Mouse (Mus musculus) hindbrain, embryonic 10.5 days (tissue): ENCODE results near the gene Vps11. TPM values are rescaled to one million over a fixed set of nuclear protein-coding genes. Genes with fewer than 3 reads are reported as not detected.
"Not testable (repeated sequence)": the region's sequence is repeated elsewhere in the genome, so short reads cannot be mapped to it uniquely, and the experiment has no call there.

ENCODE experiments used
- DNase-seq: peaks from one replicate; pipeline ENCODE4 v3.0.0-alpha.2; 2017; ENCODE audit warnings: low spot score
- H3K27ac ChIP-seq: fragments of 300-500 bp; sonication (generic); 2 replicates; pipeline ENCODE4 v1.5.1; 2016; ENCODE audit warnings: mild to moderate bottlenecking, moderate library complexity
- H3K27me3 ChIP-seq: fragments of 300-500 bp; sonication (generic); 2 replicates; pipeline ENCODE4 v1.6.1; 2016; ENCODE audit warnings: mild to moderate bottlenecking; ENCODE audit not compliant: poor library complexity, insufficient read depth, severe bottlenecking
- H3K36me3 ChIP-seq: fragments of 300-500 bp; sonication (generic); 2 replicates; pipeline ENCODE4 v1.6.1; 2016; ENCODE audit warnings: mild to moderate bottlenecking, moderate library complexity
- H3K4me1 ChIP-seq: fragments of 300-500 bp; sonication (generic); replicated peaks from 2 replicates; pipeline ENCODE4 v1.6.1; 2016; ENCODE audit warnings: mild to moderate bottlenecking
- H3K4me3 ChIP-seq: fragments of 300-500 bp; sonication (generic); 2 replicates; pipeline ENCODE4 v1.5.1; 2016; ENCODE audit warnings: mild to moderate bottlenecking, moderate library complexity
- H3K9me3 ChIP-seq: fragments of 300-500 bp; sonication (generic); 2 replicates; pipeline ENCODE4 v1.6.1; 2016; ENCODE audit warnings: mild to moderate bottlenecking, moderate library complexity
- WGBS: fragments of 180-500 bp; shearing (Covaris S2); methylation state at CpG from one replicate; pipeline ENCODE4 v1.1.7; 2016; 5-methylcytosine and 5-hydroxymethylcytosine counted together
- polyA plus RNA-seq: library from polyadenylated mRNA; unstranded; fragments of >200 nt; fragmentation: Nextera tagmentation; extraction: Ambion mirVana; gene quantifications from 2 replicates; pipeline ENCODE4 v1.2.1, GENCODE M21; 2016

Vps11 gene
- polyA plus RNA-seq: 30.9 and 34.8 TPM in 2 replicates

GRCm38 (mm10) chr9:44361190-44361917 is at the start of gene Vps11:
Vps11 (minus strand) TSS chr9:44361670.
- Histone ChIP-seq H3K27ac (peak within 1 kb of the TSS; percentile 91), H3K4me3 (peak within 1 kb of the TSS; percentile 90), H3K4me1 (peaks cover 8% of the 10 kb centered on the region), H3K27me3 (no peaks in the 10 kb centered on the region), H3K9me3 (no peaks in the 10 kb centered on the region), H3K36me3 (peaks cover 34% of the 10 kb centered on the region)
- under 1% methylated on average over 44 of the region's 44 CpGs for WGBS
- peak; percentile 97 for DNase-seq

DNA sequence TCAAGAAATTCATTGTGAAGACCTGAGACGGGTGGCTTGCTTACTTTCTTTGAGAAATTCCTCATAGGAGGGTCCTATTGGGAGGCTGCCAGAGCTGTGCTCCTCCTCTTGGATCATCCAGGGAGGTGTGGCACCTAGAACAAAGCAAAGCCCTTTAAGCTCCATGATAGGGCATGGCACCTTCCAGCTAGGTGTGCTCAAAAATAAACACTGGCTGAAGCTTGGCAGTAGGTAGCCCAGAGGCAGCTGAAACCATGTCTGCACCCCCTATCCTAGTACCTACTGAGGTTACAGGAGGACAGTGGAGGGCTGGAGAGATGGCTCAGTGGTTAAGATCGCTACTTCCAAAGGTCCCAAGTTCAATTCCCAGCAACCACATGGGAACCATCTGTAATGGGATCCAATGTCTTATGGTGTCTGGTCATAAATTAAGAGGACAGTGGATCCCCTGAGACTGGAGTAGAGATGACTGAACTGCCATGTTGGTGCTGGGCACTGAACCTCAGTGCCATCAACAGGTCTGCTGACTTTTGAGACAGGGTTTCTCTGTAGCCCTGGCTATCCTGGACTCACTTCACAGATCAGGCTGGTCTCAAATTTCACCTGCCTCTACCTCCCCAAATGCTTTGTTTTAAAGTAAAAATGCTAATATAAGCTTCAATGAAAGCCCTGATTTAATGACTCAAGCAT is 49.3 kb upstream of the Vps11 start:
- WGBS: 90% methylated on average over 2 of the region's 2 CpGs
- Histone ChIP-seq H3K27me3 (no peaks in the 10 kb centered on the region), H3K27ac (no peak overlapping the region), H3K36me3 (peaks cover 71% of the 10 kb centered on the region), H3K9me3 (no peaks in the 10 kb centered on the region), H3K4me1 (peaks cover 17% of the 10 kb centered on the region), H3K4me3 (no peak overlapping the region)
- no peak for DNase-seq

DNA sequence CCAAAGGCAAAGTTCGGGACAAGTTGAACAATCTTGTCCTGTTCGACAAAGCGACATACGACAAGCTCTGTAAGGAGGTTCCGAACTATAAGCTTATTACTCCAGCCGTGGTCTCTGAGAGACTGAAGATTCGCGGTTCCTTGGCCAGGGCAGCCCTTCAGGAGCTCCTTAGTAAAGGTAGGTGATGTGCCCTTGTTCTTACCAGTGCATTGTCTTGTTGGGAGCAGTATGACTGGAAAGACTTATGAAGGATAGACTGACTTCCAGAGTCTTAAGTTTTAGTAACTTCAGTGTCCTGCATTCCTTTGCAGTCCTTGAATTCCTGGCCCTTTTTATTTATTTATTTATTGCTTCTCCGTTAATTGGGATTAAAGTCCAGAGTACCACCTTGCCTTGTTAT is 47.2 kb upstream of the Vps11 start:
- not testable (repeated sequence) for DNase-seq

GRCm38 (mm10) chr9:44407752-44408097 is 46.3 kb upstream of the Vps11 start:
- under 1% methylated on average over 24 of the region's 24 CpGs for WGBS
- no peak for DNase-seq
- Histone ChIP-seq H3K9me3 (no peaks in the 10 kb centered on the region), H3K4me1 (peaks cover 25% of the 10 kb centered on the region), H3K27me3 (no peaks in the 10 kb centered on the region), H3K4me3 (peak overlapping the region; percentile 83), H3K36me3 (peaks cover 74% of the 10 kb centered on the region), H3K27ac (peak overlapping the region; percentile 94)

More for the DNA sequence above, 47.2 kb upstream of the Vps11 start:
- 84% methylated on average over 9 of the region's 9 CpGs for WGBS
- Histone ChIP-seq H3K4me1 (peaks cover 25% of the 10 kb centered on the region), H3K4me3 (peak overlapping the region; percentile 83), H3K36me3 (peaks cover 75% of the 10 kb centered on the region)
- H3K27me3 ChIP-seq, H3K9me3 ChIP-seq, H3K27ac ChIP-seq: not testable (repeated sequence)

DNA sequence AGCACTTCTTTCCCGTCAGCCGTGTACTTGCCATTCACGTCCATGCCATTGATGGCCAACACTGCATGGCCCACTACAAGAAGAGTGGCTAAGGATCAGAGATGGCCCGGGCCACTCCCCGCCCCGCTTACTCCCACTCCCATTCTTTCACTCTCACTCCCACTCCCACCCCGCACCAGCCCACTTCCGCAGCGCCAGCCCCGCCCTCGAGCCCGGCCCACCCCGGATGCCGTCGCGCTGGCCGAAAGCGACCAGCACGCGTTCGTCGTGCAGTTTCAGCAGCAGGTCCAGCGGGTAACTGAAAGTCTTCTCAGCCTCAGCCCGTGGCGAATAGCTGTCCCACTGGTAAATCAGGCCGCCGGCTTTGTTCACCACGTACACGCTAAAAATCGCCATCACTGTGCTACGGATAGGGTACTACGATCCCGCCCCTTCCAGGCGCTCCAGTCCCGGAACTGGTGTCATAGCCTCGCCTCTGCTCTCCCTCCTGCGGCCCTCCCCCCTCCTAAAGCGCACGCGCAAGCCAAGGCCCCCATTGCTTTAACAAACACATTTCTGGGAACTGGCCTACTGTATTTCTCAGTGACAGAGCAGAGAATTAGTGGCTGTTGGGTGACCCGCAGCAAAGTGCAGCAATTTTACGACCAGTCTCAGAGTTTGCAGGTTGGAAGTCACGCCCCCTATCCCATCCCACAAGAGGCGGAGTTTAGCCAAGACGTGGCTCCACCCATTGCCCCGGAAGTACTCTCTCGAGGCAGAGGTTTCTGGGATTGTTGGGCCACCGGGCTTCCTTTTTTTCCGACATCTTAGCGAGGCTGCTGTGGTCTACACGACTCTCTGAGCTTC is 45.7 kb upstream of the Vps11 start, which contains the start of the genes Rps25 and Trappc4:
TSS of gene Rps25 (plus strand) at position 234 of the 846 bp plus-strand sequence.
TSS of gene Trappc4 (minus strand) at position 695 of the 846 bp plus-strand sequence.
- Histone ChIP-seq H3K36me3 (peaks cover 74% of the 10 kb centered on the region), H3K9me3 (no peaks in the 10 kb centered on the region), H3K27me3 (no peaks in the 10 kb centered on the region), H3K27ac (peak within 1 kb of the TSS; percentile 94), H3K4me1 (peaks cover 25% of the 10 kb centered on the region), H3K4me3 (peak within 1 kb of the TSS; percentile 83)
- DNase-seq: peak; percentile 96
- under 1% methylated on average over 51 of the region's 51 CpGs for WGBS

GRCm38 (mm10) chr9:44405011-44405410 is 43.5 kb upstream of the Vps11 start:
- Histone ChIP-seq H3K4me3 (no peak overlapping the region), H3K27ac (no peak overlapping the region), H3K36me3 (peaks cover 74% of the 10 kb centered on the region), H3K9me3 (no peaks in the 10 kb centered on the region), H3K27me3 (no peaks in the 10 kb centered on the region), H3K4me1 (peaks cover 25% of the 10 kb centered on the region)
- WGBS: 85% methylated on average over 3 of the region's 3 CpGs
- DNase-seq: no peak

- H3K9me3 ChIP-seq: no peaks in the 10 kb centered on the region
- WGBS: 88% methylated on average over 4 of the region's 4 CpGs
- no peak overlapping the region for H3K27ac ChIP-seq
- peaks cover 75% of the 10 kb centered on the region for H3K36me3 ChIP-seq
- H3K4me3 ChIP-seq: no peak overlapping the region
- H3K4me1 ChIP-seq: peaks cover 40% of the 10 kb centered on the region
- DNase-seq: no peak
- H3K27me3 ChIP-seq: no peaks in the 10 kb centered on the region; the same call in 1 of the 2 replicates
Measured at GRCm38 (mm10) chr9:44401081-44401480, 39.6 kb upstream of the Vps11 start.

- WGBS: 91% methylated on average over 6 of the region's 6 CpGs
- Histone ChIP-seq H3K27me3 (no peaks in the 10 kb centered on the region; the same call in 1 of the 2 replicates), H3K9me3 (no peaks in the 10 kb centered on the region), H3K27ac (no peak overlapping the region), H3K4me3 (no peak overlapping the region), H3K4me1 (peaks cover 31% of the 10 kb centered on the region), H3K36me3 (peaks cover 63% of the 10 kb centered on the region)
- DNase-seq: no peak
Measured at GRCm38 (mm10) chr9:44399795-44400114, 38.3 kb upstream of the Vps11 start.

- Histone ChIP-seq H3K4me1 (peaks cover 31% of the 10 kb centered on the region), H3K9me3 (no peaks in the 10 kb centered on the region), H3K27me3 (no peaks in the 10 kb centered on the region; the same call in 1 of the 2 replicates), H3K36me3 (peaks cover 58% of the 10 kb centered on the region), H3K27ac (no peak overlapping the region), H3K4me3 (peak overlapping the region; percentile 18)
- no peak for DNase-seq
- 85% methylated on average over 13 of the region's 13 CpGs for WGBS
Measured at GRCm38 (mm10) chr9:44399114-44399794, 37.8 kb upstream of the Vps11 start.

DNA sequence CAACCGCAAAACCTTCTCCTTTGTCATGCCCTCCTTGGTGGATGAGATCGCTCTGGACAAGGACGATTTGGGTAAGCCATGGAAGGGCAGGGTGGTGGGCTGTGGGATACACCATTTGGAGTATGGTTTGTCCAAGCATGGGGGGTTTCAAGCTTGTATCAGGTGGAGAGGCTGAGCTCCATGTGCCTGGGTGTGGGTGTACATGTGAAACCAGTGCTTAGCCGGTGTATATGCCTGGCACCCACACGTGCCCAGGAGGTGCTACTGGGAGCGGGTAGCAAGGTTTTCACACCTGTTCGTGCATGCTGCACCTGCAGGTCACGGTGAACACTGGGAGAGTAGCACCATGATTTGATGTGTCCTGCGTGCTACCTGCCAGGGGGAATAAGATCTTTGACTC is 37.1 kb upstream of the Vps11 start:
- no peak for DNase-seq
- H3K27me3 ChIP-seq: no peaks in the 10 kb centered on the region; the same call in 1 of the 2 replicates
- H3K36me3 ChIP-seq: peaks cover 51% of the 10 kb centered on the region
- peaks cover 31% of the 10 kb centered on the region for H3K4me1 ChIP-seq
- H3K9me3 ChIP-seq: no peaks in the 10 kb centered on the region
- 88% methylated on average over 9 of the region's 9 CpGs for WGBS
- peak overlapping the region; percentile 90 for H3K27ac ChIP-seq
- H3K4me3 ChIP-seq: peak overlapping the region; percentile 86; the same call in 1 of the 2 replicates

DNA sequence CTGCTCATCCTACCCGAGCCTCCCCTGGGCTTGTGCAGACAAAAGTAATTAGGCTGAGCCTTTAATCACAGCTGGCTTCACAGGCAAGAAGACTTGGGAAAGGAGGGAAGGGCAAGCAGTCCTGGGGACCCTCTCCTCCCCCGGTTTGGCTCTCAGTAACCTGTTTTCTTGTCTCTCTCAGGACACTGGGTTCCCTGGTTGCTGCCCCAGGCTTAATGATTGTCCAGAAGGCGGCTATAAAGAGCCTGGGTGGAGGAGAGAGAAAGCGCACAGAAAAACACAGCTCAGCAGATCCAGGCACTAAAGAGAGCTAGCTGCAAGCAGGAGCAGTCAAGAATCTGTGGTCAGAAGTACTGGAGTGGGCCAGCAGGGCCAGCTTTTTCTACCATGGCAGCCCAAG is 36.6 kb upstream of the Vps11 start:
- peak overlapping the region; percentile 90 for H3K27ac ChIP-seq
- peaks cover 47% of the 10 kb centered on the region for H3K36me3 ChIP-seq
- H3K4me3 ChIP-seq: peak overlapping the region; percentile 86
- WGBS: 25% methylated on average over 4 of the region's 4 CpGs
- DNase-seq: no peak
- H3K4me1 ChIP-seq: peaks cover 31% of the 10 kb centered on the region
- H3K27me3 ChIP-seq: no peaks in the 10 kb centered on the region; the same call in 1 of the 2 replicates
- H3K9me3 ChIP-seq: no peaks in the 10 kb centered on the region
